Comparison of ENCODE assay signal across 24 mouse cellular contexts in the genomic region with DNA sequence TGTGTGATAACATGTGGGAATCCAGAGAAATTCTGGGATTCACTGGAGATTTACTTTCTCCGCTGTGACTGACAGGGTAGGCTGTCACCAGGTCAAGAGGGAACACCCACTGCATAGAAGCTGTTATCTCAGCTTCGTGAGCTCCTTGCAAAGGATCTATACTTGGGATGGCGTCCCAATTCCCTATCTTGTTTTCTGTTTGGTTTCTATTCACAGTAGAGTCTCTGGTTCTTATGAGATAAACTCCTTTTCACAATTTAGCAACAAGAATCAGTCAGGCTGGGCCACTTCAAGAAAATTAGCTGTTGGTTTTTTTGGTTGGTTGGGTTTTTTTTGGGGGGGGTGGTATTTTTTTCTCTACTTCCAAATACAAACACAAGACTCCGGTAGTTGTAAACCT. TPM values are rescaled to one million over a fixed set of nuclear protein-coding genes. Genes with fewer than 3 reads are reported as not detected.
"Had no signal": no experiment of that assay in that cellular context is flagged by ENCODE, and none has a peak within 500 bp of the region (broad histone marks: within the 10 kb centered on the region; RNA-seq: fewer than 3 reads in every experiment).

No protein-coding gene starts in this region.

- H3K27ac ChIP-seq: kidney, postnatal 0 days; layer of hippocampus, adult 2 months; limb, embryonic 10.5 days; limb, embryonic 13.5 days; liver, embryonic 12.5 days; liver, embryonic 15.5 days; midbrain, embryonic 10.5 days; midbrain, embryonic 13.5 days; neural tube, embryonic 13.5 days; stomach, embryonic 15.5 days had no signal

- H3K9me3 ChIP-seq: limb, embryonic 10.5 days; liver, embryonic 12.5 days; liver, embryonic 15.5 days; midbrain, embryonic 13.5 days; stomach, embryonic 15.5 days had no signal

- H3K4me3 ChIP-seq: layer of hippocampus, adult 2 months; limb, embryonic 10.5 days; limb, embryonic 13.5 days; liver, embryonic 12.5 days; liver, embryonic 15.5 days; midbrain, embryonic 10.5 days; midbrain, embryonic 13.5 days; myocyte; neural tube, embryonic 13.5 days; stomach, embryonic 15.5 days had no signal

- DNase-seq: kidney, postnatal 25 days; layer of hippocampus, adult 9-11 months; liver; lung, adult 2 months; lung, postnatal 14 days; lung, postnatal 4 days; retina, postnatal 1 day; right cerebral cortex, postnatal 25 days; spleen, adult 18-20 months; thymus, postnatal 25 days had no signal

- H3K27me3 ChIP-seq: limb, embryonic 13.5 days; liver, embryonic 12.5 days; liver, embryonic 15.5 days; midbrain, embryonic 13.5 days; neural tube, embryonic 13.5 days; stomach, embryonic 15.5 days had no signal

- H3K4me2 ChIP-seq: limb, embryonic 13.5 days; liver, embryonic 12.5 days; liver, embryonic 15.5 days; midbrain, embryonic 13.5 days; neural tube, embryonic 13.5 days; stomach, embryonic 15.5 days had no signal

- H3K36me3 ChIP-seq: limb, embryonic 10.5 days; limb, embryonic 13.5 days; liver, embryonic 12.5 days; liver, embryonic 15.5 days; midbrain, embryonic 10.5 days; midbrain, embryonic 13.5 days; neural tube, embryonic 13.5 days; stomach, embryonic 15.5 days had no signal

- H3K4me1 ChIP-seq: limb, embryonic 10.5 days; limb, embryonic 13.5 days; liver, embryonic 12.5 days; liver, embryonic 15.5 days; midbrain, embryonic 10.5 days; midbrain, embryonic 13.5 days; neural tube, embryonic 13.5 days; stomach, embryonic 15.5 days had no signal

- ATAC-seq: liver, embryonic 12.5 days; midbrain, embryonic 13.5 days; midbrain, embryonic 16.5 days had no signal

- H3K9ac ChIP-seq: limb, embryonic 13.5 days; liver, embryonic 12.5 days; liver, embryonic 15.5 days; midbrain, embryonic 13.5 days; neural tube, embryonic 13.5 days; stomach, embryonic 15.5 days had no signal

RNA-seq across cellular contexts. Expression of gene Cap2, which starts 7.2 kb away (rescaled TPM):
- total RNA-seq: megakaryocyte, adult 5-6 weeks; monocyte, adult 5-6 weeks had no signal
